Mouse (Mus musculus) brain, embryonic 14.5 days (tissue): ENCODE data around the gene Dnmt3c. TPM values are rescaled to one million over a fixed set of nuclear protein-coding genes. Genes with fewer than 3 reads are reported as not detected.
"Not testable (repeated sequence)": the region's sequence is repeated elsewhere in the genome, so short reads cannot be mapped to it uniquely, and the experiment has no call there.

Source experiments
- DNase-seq: peaks from one replicate; pipeline ENCODE4 v3.0.0-alpha.2; 2011; ENCODE audit warnings: low read depth
- CTCF ChIP-seq: fragments of 200-500 bp; IDR thresholded peaks from 2 replicates; pipeline ENCODE4 v1.5.1; 2012; ENCODE audit warnings: inconsistent platforms, mild to moderate bottlenecking, moderate library complexity, borderline replicate concordance; ENCODE audit not compliant: insufficient read depth, insufficient read length; ENCODE audit errors: extremely low read depth
- POLR2A ChIP-seq: fragments of 200-500 bp; IDR thresholded peaks from 2 replicates; pipeline ENCODE4 v1.6.1; 2012; ENCODE audit warnings: mild to moderate bottlenecking, inconsistent platforms, borderline replicate concordance; ENCODE audit not compliant: poor library complexity, insufficient read depth, insufficient read length, severe bottlenecking; ENCODE audit errors: extremely low read depth
- polyA plus RNA-seq: library from polyadenylated mRNA; depleted of rRNA; stranded (reverse); fragments of >200 nt; gene quantifications from 2 replicates; pipeline ENCODE4 v1.2.3, GENCODE M21; 2012

Dnmt3c gene
- polyA plus RNA-seq, 1 experiment = 0.03 TPM

DNA sequence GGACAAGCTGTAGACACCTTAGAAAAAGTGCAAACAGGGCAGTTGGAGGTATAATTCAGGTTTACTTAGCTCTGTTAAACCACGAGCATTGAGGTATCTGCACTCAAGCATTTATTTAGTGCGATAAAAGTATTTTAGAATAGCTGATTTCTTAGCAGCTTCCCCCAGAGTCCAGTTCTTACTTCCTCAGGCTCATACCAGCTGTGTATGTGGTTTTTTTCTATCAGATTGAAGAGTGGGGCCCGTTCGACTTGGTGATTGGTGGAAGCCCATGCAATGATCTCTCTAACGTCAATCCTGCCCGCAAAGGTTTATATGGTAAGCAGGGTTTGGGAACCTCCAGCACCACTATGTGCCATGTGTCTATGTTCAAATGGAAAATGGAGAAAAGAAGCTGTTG lies 19.5 kb upstream of the Dnmt3c start:
- TF ChIP-seq POLR2A (no peak), CTCF (no peak)

DNA sequence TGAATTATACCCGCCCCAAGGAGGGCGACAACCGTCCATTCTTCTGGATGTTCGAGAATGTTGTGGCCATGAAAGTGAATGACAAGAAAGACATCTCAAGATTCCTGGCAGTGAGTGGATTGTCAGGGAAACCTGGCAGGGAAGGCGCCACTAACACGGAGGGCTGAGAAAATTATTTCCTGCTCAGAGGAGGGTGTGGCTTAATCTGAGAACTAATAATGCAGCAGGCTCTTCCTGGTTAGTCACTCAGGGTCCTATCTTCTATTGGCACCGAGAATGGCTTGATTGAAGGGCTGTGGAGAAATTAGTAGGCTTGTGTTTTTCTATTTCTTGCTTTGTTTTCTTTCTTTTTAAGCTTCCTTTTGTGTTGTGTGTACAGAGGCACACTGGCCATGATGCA lies 18.9 kb upstream of the Dnmt3c start:
- DNase-seq = no peak
- TF ChIP-seq CTCF = no peak
- TF ChIP-seq POLR2A = no peak

More for the DNA sequence above, 19.5 kb upstream of the Dnmt3c start:
- no peak for DNase-seq

DNA sequence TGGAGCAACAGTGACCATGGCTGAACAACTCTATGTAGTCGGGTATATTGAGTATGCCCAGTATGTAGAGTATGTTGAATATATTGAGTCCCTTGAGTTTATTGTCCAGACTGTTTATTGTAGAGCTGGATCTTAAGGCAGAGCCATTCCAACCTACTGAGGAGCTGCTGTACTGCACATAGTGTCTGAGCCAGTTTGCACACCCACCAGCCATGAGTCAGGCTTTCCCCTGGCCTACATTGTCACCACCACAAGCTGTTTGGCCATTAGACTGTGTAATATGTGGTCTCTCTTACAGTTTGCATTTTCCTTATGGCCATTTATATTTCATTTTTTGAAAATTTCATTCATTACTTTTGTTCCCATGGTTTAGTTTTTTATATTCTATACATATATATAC lies 16.5 kb upstream of the Dnmt3c start:
- no peak for DNase-seq
- TF ChIP-seq CTCF (no peak), POLR2A (no peak)

DNA sequence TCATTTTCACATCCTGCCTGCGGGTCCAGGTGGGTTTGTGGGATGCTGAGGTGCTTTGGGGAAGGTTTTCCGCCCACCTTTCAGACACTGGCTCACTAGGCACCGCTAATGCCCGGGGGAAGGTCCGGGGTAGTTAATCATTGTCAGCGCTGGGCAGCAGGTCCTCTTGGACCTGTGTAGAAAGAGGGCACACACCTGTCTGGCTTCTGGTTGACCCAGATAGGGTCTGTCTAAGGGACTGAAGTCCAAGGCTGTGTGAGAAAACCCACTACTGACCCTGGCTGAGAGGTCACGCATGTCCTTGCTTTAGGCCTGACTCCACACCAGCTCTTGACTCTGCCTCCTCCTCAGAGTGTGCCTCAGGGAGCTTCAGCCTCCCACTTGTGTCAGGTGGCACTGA lies 3.0 kb upstream of the Dnmt3c start:
- DNase-seq = not testable (repeated sequence)

DNA sequence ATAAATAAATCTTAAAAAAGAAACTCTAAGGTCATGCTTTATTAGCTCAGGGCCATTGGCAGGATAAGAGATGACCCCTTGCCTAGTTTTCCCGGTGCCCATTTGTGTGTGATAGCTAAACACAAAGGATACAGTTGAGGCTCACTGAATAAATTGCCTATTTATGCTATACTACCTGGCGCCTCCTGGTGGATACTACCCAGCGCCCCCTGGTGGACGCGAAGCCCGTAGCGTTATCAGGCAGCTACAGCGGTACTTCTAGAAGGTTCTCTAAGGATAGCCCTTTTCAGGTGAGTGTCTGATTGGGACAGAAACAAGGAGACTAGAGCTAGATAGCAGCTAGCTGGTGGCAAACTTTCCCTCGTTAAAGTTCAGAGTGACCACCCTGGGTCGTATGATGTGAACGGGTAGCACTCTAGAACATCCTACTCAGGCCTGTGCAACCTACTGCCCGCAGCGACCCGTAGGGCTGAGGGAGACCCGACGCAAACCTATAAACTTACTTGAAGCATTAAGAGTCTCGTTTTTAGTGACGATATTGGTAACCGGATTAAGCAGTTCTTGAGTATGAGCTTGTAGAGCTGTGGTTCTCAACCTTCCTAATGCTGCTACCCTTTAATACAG lies 1.9 kb upstream of the Dnmt3c start:
- peak; percentile 14 for DNase-seq
- TF ChIP-seq CTCF (peak; percentile 52), POLR2A (no peak)

DNA sequence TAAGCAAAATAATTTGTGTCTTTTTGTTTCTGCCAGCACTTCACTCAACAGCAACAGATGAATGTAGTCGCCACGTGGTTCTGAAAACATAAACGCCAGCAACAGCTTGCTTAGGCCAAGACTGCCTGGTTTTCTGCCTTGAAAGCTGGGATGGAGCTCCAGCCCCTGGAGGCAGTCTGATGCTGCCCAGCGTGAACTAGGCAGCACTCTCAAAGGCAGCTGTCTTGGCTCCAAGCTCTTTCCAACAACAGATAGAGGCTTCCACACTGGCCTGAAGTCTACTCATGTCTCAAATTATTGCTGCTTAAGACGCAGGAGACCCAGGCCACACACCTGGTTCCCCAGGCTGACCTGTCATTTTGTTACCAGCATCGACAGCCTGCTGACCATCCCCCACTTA lies 6.9 kb downstream of the Dnmt3c start:
- no peak for TF ChIP-seq CTCF
- TF ChIP-seq POLR2A = no peak
- peak; percentile 40 for DNase-seq

DNA sequence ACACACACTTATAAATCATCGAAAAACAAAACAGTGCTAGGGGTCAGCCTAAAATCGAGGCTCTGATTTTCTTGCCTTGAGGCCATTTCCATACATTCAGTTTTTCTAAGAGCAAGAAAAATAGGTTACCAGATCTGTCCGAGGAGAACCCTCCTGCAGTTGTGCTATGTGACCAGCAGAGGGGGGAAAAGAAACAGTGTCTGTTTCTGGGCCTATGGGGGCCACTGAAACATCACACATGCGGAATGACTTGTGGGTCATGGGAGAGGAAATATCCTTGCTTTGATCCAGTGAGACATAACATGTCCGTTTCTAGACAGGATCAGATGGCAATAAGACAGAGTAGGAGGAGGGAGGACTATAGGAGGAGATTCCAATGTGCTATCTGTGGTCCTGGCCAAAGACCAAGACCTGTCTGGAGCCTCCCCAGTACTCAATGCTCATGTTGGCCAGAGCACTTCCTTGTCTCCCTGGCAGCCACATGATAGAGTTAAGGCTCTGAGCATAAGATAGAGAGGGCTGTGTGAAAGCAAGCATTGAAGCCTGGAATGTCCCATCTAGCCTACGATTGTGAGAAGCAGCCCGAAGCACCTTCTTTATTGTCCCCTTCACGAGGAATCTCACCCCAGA lies 14.4 kb downstream of the Dnmt3c start:
- TF ChIP-seq CTCF = peak; percentile 71; the same call in 1 of the 2 replicates
- no peak for TF ChIP-seq POLR2A
- DNase-seq = peak; percentile 58

DNA sequence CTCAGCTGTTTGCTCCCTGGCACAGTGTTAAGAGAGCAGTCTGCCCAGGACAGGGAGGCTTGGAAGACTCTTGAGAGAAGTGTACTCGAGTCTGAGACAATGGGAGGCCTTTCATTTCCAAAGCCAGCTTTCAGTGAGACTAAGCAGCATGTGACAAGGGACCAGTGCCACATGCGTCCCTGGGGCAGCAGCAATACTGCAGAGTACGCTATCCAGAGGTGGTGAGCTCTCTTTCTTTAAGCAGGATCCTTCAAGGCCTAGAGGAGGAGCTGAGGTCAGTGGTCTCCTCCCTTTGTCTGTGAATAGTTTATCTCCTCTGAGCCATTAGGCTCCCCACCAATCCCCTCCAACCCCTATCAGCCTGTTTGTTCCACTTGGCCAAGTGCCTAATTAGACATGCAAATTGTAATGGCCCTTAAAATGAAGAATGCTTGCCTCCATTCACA lies 16.2 kb downstream of the Dnmt3c start:
- TF ChIP-seq CTCF (no peak), POLR2A (no peak)
- peak; percentile 86 for DNase-seq

DNA sequence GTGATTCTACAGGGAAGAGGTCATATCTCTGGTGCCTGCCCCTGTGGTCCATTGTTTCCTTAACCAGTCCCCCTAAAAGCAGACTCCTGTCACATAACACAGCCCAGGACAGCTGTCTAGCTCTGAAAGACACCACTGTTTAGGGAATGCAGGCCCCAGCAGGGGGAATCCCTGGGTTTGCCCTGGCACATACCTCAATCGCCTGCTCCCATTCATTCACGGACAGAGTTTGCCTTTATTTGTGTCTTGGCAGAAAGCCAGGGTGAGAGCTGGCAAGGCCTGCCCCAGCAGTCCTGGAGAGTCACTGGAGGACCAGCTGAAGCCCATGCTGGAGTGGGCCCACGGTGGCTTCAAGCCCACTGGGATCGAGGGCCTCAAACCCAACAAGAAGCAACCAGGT lies 16.8 kb downstream of the Dnmt3c start:
- TF ChIP-seq CTCF = no peak
- no peak for TF ChIP-seq POLR2A
- DNase-seq = peak; percentile 91

DNA sequence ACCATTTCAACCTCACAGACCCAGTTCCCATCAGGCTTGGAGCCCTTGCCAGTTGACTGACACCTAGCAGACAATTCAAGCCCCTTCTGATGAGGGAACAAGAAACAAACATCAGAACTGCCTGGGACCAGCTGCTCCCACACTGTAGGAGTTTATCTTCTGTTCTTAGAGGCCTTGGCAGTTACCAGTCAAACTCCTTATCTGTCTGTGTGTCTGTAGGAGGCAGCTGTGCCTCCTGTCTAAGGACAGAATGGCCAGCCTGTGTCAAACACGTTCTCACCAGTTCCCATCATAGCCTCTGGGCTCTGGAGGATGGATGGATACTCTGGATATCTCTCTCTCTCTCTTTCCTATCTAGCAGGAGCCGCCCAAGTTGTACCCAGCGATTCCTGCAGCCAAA lies 21.4 kb downstream of the Dnmt3c start:
- not testable (repeated sequence) for DNase-seq

DNA sequence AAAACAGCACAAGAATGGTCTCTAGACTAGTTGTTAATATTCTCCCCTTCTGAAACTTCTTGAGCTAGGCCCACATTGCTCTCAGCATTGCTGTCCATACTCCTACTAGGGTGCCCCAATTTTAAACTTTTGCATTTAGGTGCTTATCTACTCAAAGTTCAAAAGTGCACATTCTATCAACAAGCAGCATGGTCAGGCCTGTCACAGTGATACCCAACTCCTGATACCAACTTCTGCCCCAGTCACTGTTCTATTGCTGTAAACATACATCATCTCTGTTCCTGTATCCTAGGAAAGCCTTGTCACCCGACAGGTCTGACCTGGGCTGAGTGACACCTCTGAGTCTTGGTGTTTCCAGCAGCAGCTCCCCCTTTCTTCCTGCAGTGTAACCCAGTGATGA lies 26.6 kb downstream of the Dnmt3c start:
- DNase-seq = no peak
- TF ChIP-seq CTCF (no peak), POLR2A (no peak)

DNA sequence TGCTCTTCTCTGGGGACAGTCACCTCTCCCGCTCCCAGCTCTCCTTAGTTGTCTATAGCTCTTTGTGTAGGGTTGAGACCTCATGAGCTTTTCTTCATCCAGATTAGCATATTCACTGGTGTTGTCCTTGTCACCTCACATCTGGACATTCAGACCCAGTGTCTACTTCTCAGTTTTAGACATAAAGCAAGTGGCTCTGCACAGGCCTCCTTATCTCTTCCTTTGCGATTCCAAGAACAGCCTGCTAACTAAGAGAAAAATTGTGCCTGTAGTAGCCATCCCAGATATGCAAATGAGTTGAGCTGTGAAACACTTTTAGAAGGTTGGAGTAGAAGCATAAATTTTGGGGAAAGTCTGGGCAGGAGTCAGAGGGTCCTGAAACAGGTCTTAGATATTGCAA lies 28.0 kb downstream of the Dnmt3c start:
- TF ChIP-seq POLR2A (no peak), CTCF (no peak)
- DNase-seq = no peak

DNA sequence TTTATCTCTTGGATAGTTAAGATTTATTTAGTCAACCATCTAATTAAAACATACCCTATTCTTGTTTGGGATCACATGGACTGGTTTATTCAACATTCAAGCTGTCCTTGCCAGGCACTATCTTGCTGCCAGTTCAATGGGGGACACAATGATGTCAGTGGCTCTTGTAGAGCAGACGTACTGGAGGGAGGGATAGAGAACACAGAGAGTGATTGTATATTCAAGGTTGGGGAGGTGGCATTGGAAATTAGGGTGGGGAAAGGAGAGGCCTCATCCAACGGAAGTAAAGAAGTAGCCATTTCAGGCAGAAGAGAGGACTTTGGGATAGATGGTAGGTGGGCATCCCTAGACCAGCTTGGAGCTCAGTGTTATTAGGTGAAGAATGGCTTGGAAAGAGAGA lies 28.4 kb downstream of the Dnmt3c start:
- DNase-seq = peak; percentile 68
- TF ChIP-seq POLR2A (no peak), CTCF (no peak)

DNA sequence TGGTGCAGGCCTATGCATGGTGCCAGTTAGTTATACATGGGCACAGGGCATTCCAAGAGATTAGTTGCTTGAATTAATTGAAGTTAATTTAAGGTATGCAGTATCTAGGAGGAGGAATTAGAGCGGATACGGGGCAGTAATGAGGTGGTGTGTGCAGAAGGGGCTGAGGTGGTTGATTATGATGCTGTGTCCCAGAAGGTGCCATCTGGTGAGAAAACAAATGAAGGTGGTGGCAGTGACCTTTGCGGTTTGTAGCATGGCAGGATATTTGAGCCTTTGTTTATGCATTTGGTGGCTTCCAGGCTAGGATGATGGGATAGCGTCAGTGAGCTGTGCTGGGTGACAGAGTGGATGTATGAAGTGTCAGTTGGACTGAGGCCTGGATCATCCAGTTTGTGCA lies 28.8 kb downstream of the Dnmt3c start:
- DNase-seq = peak; percentile 42
- no peak for TF ChIP-seq CTCF
- no peak for TF ChIP-seq POLR2A
